Mouse (Mus musculus) stomach, postnatal 0 days (tissue): ENCODE measurements at regions not wholly inside any gene's neighbourhood (a gene's known extent, or its start where the extent isn't known, plus 50 kb on each side); places are given as distances from the start of the nearest gene placed in this dataset.
"Not testable (repeated sequence)": the region's sequence is repeated elsewhere in the genome, so short reads cannot be mapped to it uniquely, and the experiment has no call there.

Source experiments
- ATAC-seq: fragments of 200-750 bp; cut with Nextera tagmentation; 2 replicates; pipeline ENCODE4 v1.8.0; 2017; ENCODE audit not compliant: low FRiP score, low TSS enrichment
- DNase-seq: peaks from one replicate; pipeline ENCODE4 v3.0.0-alpha.2; 2016; ENCODE audit warnings: low spot score
- H3K27ac ChIP-seq: fragments of 300-500 bp; sonication (generic); replicated peaks from 2 replicates; pipeline ENCODE4 v1.5.1; 2014; ENCODE audit warnings: mild to moderate bottlenecking, control low read depth
- H3K27me3 ChIP-seq: fragments of 300-500 bp; sonication (generic); 2 replicates; pipeline ENCODE4 v1.6.1; 2014; ENCODE audit warnings: low read length; ENCODE audit not compliant: control insufficient read depth, insufficient read depth
- H3K36me3 ChIP-seq: fragments of 300-500 bp; sonication (generic); 2 replicates; pipeline ENCODE4 v1.6.1; 2014; ENCODE audit warnings: low read length, mixed read lengths; ENCODE audit not compliant: control insufficient read depth, insufficient read depth
- H3K4me1 ChIP-seq: fragments of 300-500 bp; sonication (generic); replicated peaks from 2 replicates; pipeline ENCODE4 v1.6.1; 2014; ENCODE audit warnings: antibody characterized with exemption; ENCODE audit not compliant: control insufficient read depth, insufficient read depth
- H3K4me2 ChIP-seq: fragments of 300-500 bp; sonication (generic); replicated peaks from 2 replicates; pipeline ENCODE4 v1.6.1; 2014; ENCODE audit warnings: low read depth, mild to moderate bottlenecking, control low read depth, moderate library complexity
- H3K4me3 ChIP-seq: fragments of 300-500 bp; sonication (generic); 2 replicates; pipeline ENCODE4 v1.5.1; 2014; ENCODE audit warnings: low read depth, low read length, control low read depth
- H3K9ac ChIP-seq: fragments of 300-500 bp; sonication (generic); 2 replicates; pipeline ENCODE4 v1.6.1; 2014; ENCODE audit warnings: mild to moderate bottlenecking, low read length, control low read depth, mixed read lengths
- H3K9me3 ChIP-seq: fragments of 300-500 bp; sonication (generic); 2 replicates; pipeline ENCODE4 v1.6.1; 2016; ENCODE audit warnings: low read length; ENCODE audit not compliant: control insufficient read depth
- CTCF ChIP-seq: IDR thresholded peaks from 2 replicates; pipeline ENCODE4 v1.5.1; 2016; ENCODE audit warnings: antibody characterized with exemption, low read depth, mild to moderate bottlenecking, moderate library complexity
- EP300 ChIP-seq: optimal IDR thresholded peaks from 2 replicates; pipeline ENCODE3; 2016; ENCODE audit warnings: antibody characterized with exemption
- WGBS: fragments of 180-500 bp; shearing (Covaris S2); extraction: QIAGEN DNeasy Blood & Tissue Kit; methylation state at CpG from one replicate; pipeline ENCODE4 v1.1.7; 2014; 5-methylcytosine and 5-hydroxymethylcytosine counted together

DNA sequence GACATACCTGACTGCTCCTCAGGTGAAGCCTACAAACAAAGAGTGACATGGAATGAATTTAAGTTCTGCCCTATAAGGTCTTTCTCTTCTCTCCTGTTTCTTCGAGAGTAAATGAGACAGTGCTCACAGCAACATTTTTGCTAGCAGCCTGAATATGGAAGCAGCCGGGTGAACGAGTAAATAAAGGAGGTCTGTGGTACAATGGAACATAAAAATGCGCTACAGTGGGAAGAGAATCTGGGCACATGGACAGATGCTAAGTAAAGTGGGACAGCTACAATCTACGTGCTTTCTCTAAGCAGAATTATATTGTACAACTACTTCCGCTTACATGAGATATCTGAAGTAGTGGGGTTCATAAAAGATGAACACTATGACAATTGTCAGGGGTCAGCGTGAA, 225.2 kb downstream of the Utp18 start:
- no peaks in the 10 kb centered on the region for H3K9me3 ChIP-seq
- H3K4me2 ChIP-seq, result no peak overlapping the region
- no peaks in the 10 kb centered on the region for H3K27me3 ChIP-seq
- 89% methylated on average over 7 of the region's 7 CpGs for WGBS
- TF ChIP-seq EP300 (no peak), CTCF (no peak)
- H3K36me3 ChIP-seq, result no peaks in the 10 kb centered on the region
- no peaks in the 10 kb centered on the region for H3K4me1 ChIP-seq
- no peak overlapping the region for H3K9ac ChIP-seq
- DNase-seq, result no peak
- no peak overlapping the region for H3K4me3 ChIP-seq
- ATAC-seq, result no peak
- no peak overlapping the region for H3K27ac ChIP-seq

DNA sequence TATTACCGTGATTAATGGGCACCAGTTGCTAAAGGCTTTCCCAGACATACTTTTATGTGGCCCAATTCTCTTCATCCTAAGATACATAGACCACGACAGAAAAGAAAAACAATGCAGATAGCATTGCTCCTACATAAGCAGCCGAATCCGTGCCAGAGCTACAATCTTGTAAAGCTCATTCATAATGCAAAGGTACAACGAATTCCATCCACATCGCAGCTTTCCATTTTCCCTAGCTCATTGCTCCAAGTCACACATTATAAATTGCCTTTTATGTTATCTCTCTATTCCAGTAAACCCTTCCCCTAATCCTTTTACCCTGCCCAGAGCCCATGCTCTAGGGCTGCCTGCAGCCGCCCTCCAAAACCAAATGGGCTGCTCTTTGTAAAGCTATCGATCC, 226.8 kb downstream of the Utp18 start:
- Histone ChIP-seq H3K4me3 (no peak overlapping the region), H3K36me3 (no peaks in the 10 kb centered on the region), H3K9me3 (no peaks in the 10 kb centered on the region), H3K27ac (no peak overlapping the region), H3K27me3 (no peaks in the 10 kb centered on the region), H3K4me1 (no peaks in the 10 kb centered on the region), H3K4me2 (no peak overlapping the region), H3K9ac (no peak overlapping the region)
- DNase-seq (no peak), ATAC-seq (no peak)
- TF ChIP-seq EP300 (no peak), CTCF (no peak)
- WGBS, result 51% methylated on average over 8 of the region's 8 CpGs

GRCm38 (mm10) chr11:93655602-93656239, 229.8 kb downstream of the Utp18 start:
- no peak overlapping the region for H3K27ac ChIP-seq
- no peak overlapping the region for H3K4me3 ChIP-seq
- no peaks in the 10 kb centered on the region for H3K9me3 ChIP-seq
- H3K36me3 ChIP-seq, result no peaks in the 10 kb centered on the region
- no peaks in the 10 kb centered on the region for H3K4me1 ChIP-seq
- DNase-seq (no peak), ATAC-seq (no peak)
- TF ChIP-seq EP300 (no peak), CTCF (no peak)
- H3K27me3 ChIP-seq, result no peaks in the 10 kb centered on the region
- no peak overlapping the region for H3K4me2 ChIP-seq
- 87% methylated on average over 9 of the region's 9 CpGs for whole genome bisulfite sequencing
- H3K9ac ChIP-seq, result no peak overlapping the region

DNA sequence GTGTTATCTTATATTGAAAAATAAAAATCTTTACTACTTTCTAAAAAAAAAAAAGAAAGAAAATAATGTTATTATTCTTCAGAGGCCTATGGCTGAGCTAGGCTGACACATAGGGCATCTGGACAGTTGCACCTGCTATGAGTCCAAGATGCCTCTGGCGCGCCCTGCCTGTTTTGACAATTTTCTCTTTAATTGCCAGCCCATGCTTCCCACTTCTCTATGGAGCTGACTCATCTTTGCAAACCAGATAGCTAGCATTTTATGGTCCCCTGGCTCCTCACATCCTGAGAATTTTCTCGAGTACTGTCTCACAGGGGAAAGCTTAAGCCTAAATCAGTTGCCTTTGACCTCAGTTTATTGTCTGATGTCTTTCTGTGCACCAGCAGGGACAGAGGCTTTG, 232.2 kb downstream of the Utp18 start:
- Histone ChIP-seq H3K9me3 (no peaks in the 10 kb centered on the region), H3K4me2 (no peak overlapping the region), H3K4me1 (no peaks in the 10 kb centered on the region), H3K4me3 (no peak overlapping the region), H3K36me3 (no peaks in the 10 kb centered on the region), H3K9ac (no peak overlapping the region), H3K27me3 (no peaks in the 10 kb centered on the region), H3K27ac (no peak overlapping the region)
- TF ChIP-seq CTCF (no peak), EP300 (no peak)
- ATAC-seq (no peak), DNase-seq (no peak)
- 83% methylated on average over 3 of the region's 3 CpGs for WGBS

DNA sequence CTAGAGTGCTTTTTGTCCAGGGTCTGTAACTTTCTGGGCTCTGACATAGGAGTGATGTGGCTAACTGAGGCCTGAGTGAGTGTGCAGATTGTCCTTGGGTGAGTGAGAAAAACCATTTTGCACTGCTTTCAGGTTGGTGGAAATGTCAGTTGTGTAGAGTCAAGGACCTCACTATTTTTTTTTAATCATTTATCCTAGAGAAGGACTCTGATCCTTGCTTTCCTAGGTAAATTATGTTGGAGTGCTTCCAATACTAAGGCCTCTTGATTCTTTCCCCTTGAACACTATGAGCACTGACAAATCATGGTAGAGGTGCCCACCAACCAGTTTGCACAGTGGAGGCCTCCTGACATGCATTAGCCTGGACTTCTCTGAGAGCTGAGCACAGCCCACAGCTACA, 233.6 kb downstream of the Utp18 start:
- H3K27me3 ChIP-seq, result not testable (repeated sequence)

More for the DNA sequence above, 233.6 kb downstream of the Utp18 start:
- H3K9ac ChIP-seq, H3K4me1 ChIP-seq, ATAC-seq, H3K27ac ChIP-seq, DNase-seq, H3K4me2 ChIP-seq, H3K9me3 ChIP-seq, H3K4me3 ChIP-seq, H3K36me3 ChIP-seq: not testable (repeated sequence)
